Comparison of ENCODE assay signal across 15 mouse cellular contexts in genomic region chr11:74881979-74882378, GRCm38 (mm10). TPM values are rescaled to one million over a fixed set of nuclear protein-coding genes. Genes with fewer than 3 reads are reported as not detected.
A peak's percentile ranks its signal among the peaks of the same experiment; 100 is the strongest.
DNase-seq lines count a peak whose midpoint lies in the region; ATAC-seq and TF ChIP-seq lines count a peak whose summit lies in the region.
"Had no signal": no experiment of that assay in that cellular context is flagged by ENCODE, and none has a peak within 500 bp of the region (broad histone marks: within the 10 kb centered on the region; RNA-seq: fewer than 3 reads in every experiment).

No protein-coding gene starts in this region.

- peak overlapping the region; percentile 29 for H3K4me2 ChIP-seq in heart, embryonic 13.5 days
- H3K4me2 ChIP-seq in neural tube, embryonic 13.5 days, result no peak overlapping the region; the same call in 1 of the 2 replicates
- peak overlapping the region; percentile 2; the same call in 1 of the 2 replicates for H3K4me2 ChIP-seq in hindbrain, embryonic 16.5 days (ENCODE audit: low read length)
- H3K4me2 ChIP-seq: embryonic facial prominence, embryonic 12.5 days; lung, embryonic 14.5 days had no signal

- intact Hi-C loops in heart, postnatal 25 days (cut with DNase I), result no loop called here
- intact Hi-C loops in gastrocnemius, adult 2 months (cut with DNase I), result no loop called here

- 42% methylated on average over 14 of the region's 14 CpGs for WGBS in heart, embryonic 13.5 days
- 58% methylated on average over 14 of the region's 14 CpGs for WGBS in neural tube, embryonic 13.5 days
- 55% methylated on average over 14 of the region's 14 CpGs for WGBS in hindbrain, embryonic 16.5 days

- no peak overlapping the region for H3K27ac ChIP-seq in heart, embryonic 13.5 days (replicated peaks)
- peak overlapping the region; percentile 47 for H3K27ac ChIP-seq in neural tube, embryonic 13.5 days (replicated peaks)
- H3K27ac ChIP-seq in hindbrain, embryonic 16.5 days (ENCODE audit: low read depth, low read length), result peak overlapping the region; percentile 34; the same call in 1 of the 2 replicates
- no peak overlapping the region for H3K27ac ChIP-seq in gastrocnemius, adult 2 months
- H3K27ac ChIP-seq: embryonic facial prominence, embryonic 12.5 days had no signal

- peaks cover 12% of the 10 kb centered on the region for H3K36me3 ChIP-seq in heart, embryonic 13.5 days
- H3K36me3 ChIP-seq in neural tube, embryonic 13.5 days, result peaks cover 10% of the 10 kb centered on the region; the same call in 1 of the 2 replicates
- 0 out of 2 replicates have a peak, but pooled peaks cover 2% of the 10 kb centered on the region for H3K36me3 ChIP-seq in hindbrain, embryonic 16.5 days (ENCODE audit: control insufficient read depth, insufficient read depth, low read length)
- H3K36me3 ChIP-seq: embryonic facial prominence, embryonic 12.5 days had no signal

- no peaks in the 10 kb centered on the region for H3K27me3 ChIP-seq in heart, embryonic 13.5 days (replicated peaks)
- no peaks in the 10 kb centered on the region for H3K27me3 ChIP-seq in neural tube, embryonic 13.5 days
- no peaks in the 10 kb centered on the region for H3K27me3 ChIP-seq in hindbrain, embryonic 16.5 days (replicated peaks; ENCODE audit: control insufficient read depth, insufficient read depth, low read length)
- H3K27me3 ChIP-seq: CH12.LX; embryonic facial prominence, embryonic 12.5 days had no signal

- no peak overlapping the region for H3K4me3 ChIP-seq in heart, embryonic 13.5 days
- no peak overlapping the region for H3K4me3 ChIP-seq in neural tube, embryonic 13.5 days
- H3K4me3 ChIP-seq in hindbrain, embryonic 16.5 days (ENCODE audit: low read length), result no peak overlapping the region
- no peak overlapping the region for H3K4me3 ChIP-seq in gastrocnemius, adult 2 months
- H3K4me3 ChIP-seq: embryonic facial prominence, embryonic 12.5 days; myocyte had no signal

- TF ChIP-seq CTCF in gastrocnemius, adult 2 months (IDR thresholded peaks at IDR 0.05), result no peak

- H3K9me3 ChIP-seq in heart, embryonic 13.5 days, result no peaks in the 10 kb centered on the region
- H3K9me3 ChIP-seq in neural tube, embryonic 13.5 days, result no peaks in the 10 kb centered on the region
- no peaks in the 10 kb centered on the region for H3K9me3 ChIP-seq in hindbrain, embryonic 16.5 days (ENCODE audit: control insufficient read depth, low read length)
- H3K9me3 ChIP-seq: embryonic facial prominence, embryonic 12.5 days had no signal

- DNase-seq in heart, postnatal 25 days (ENCODE audit: low spot score), result no peak
- no peak for DNase-seq in neural tube, embryonic 10.5 days (ENCODE audit: extremely low spot score, low spot score)
- peak; percentile 28 for DNase-seq in right cerebral cortex, postnatal 4 days
- DNase-seq in gastrocnemius, adult 2 months, result no peak
- no peak for DNase-seq in urinary bladder, postnatal 10 days (ENCODE audit: low spot score)
- DNase-seq: cerebellum, adult 11 months; gastrocnemius, postnatal 36 days; kidney, adult 18-20 months; lung, embryonic 14.5 days had no signal

- H3K4me1 ChIP-seq in heart, embryonic 13.5 days, result peaks cover 15% of the 10 kb centered on the region
- H3K4me1 ChIP-seq in neural tube, embryonic 13.5 days (replicated peaks), result peaks cover 23% of the 10 kb centered on the region
- H3K4me1 ChIP-seq in hindbrain, embryonic 16.5 days (ENCODE audit: control insufficient read depth, insufficient read depth, low read depth, low read length), result peaks cover 6% of the 10 kb centered on the region

- peak overlapping the region; percentile 29 for H3K9ac ChIP-seq in heart, embryonic 13.5 days
- peak overlapping the region; percentile 34; the same call in 1 of the 2 replicates for H3K9ac ChIP-seq in neural tube, embryonic 13.5 days
- H3K9ac ChIP-seq in hindbrain, embryonic 16.5 days (ENCODE audit: low read depth, low read length), result no peak overlapping the region
- H3K9ac ChIP-seq: embryonic facial prominence, embryonic 12.5 days; lung, embryonic 14.5 days had no signal

- ATAC-seq in heart, embryonic 13.5 days (ENCODE audit: extremely low read depth, insufficient number of reproducible peaks, low FRiP score, low TSS enrichment), result no peak
- ATAC-seq in neural tube, embryonic 13.5 days (ENCODE audit: low read depth), result no peak
- peak; percentile 27; the same call in 1 of the 2 replicates for ATAC-seq in hindbrain, embryonic 16.5 days

RNA-seq across cellular contexts. Expression of gene Sgsm2, which starts 14.9 kb away (rescaled TPM):
- 4.2 and 4.9 TPM in 2 replicates for polyA plus RNA-seq in heart, embryonic 13.5 days (2015; fragmentation: Nextera tagmentation; extraction: Ambion mirVana)
- 1 to 10 TPM; 4.8 to 6.7 TPM for total RNA-seq in heart, postnatal 25 days (2021)
- polyA plus RNA-seq in neural tube, embryonic 13.5 days (2015; fragmentation: Nextera tagmentation; extraction: Ambion mirVana), result 17.1 and 19.7 TPM in 2 replicates
- polyA plus RNA-seq in hindbrain, embryonic 16.5 days (2015; fragmentation: Nextera tagmentation; extraction: Ambion mirVana), result 25.1 and 27.2 TPM in 2 replicates
- total RNA-seq in gastrocnemius, adult 2 months (2021), result 1 to 10 TPM; 2.1 TPM

RNA-seq across cellular contexts. Expression of gene Tsr1, which starts 15.9 kb away (rescaled TPM):
- 26.5 and 27.4 TPM in 2 replicates for polyA plus RNA-seq in heart, embryonic 13.5 days (2015; fragmentation: Nextera tagmentation; extraction: Ambion mirVana)
- 10 to 100 TPM; 15.6 to 17.0 TPM for total RNA-seq in heart, postnatal 25 days (2021)
- 30.2 and 31.9 TPM in 2 replicates for polyA plus RNA-seq in neural tube, embryonic 13.5 days (2015; fragmentation: Nextera tagmentation; extraction: Ambion mirVana)
- polyA plus RNA-seq in hindbrain, embryonic 16.5 days (2015; fragmentation: Nextera tagmentation; extraction: Ambion mirVana), result 26.1 and 29.6 TPM in 2 replicates
- total RNA-seq in gastrocnemius, adult 2 months (2021), result 10 to 100 TPM; 24.7 to 28.9 TPM

RNA-seq across cellular contexts. Expression of gene Smg6, which starts 43.6 kb away (rescaled TPM):
- 11.0 and 11.3 TPM in 2 replicates for polyA plus RNA-seq in heart, embryonic 13.5 days (2015; fragmentation: Nextera tagmentation; extraction: Ambion mirVana)
- 10 to 100 TPM; 16.0 to 17.5 TPM for total RNA-seq in heart, postnatal 25 days (2021)
- polyA plus RNA-seq in neural tube, embryonic 13.5 days (2015; fragmentation: Nextera tagmentation; extraction: Ambion mirVana), result 17.4 and 19.1 TPM in 2 replicates
- 11.6 and 14.0 TPM in 2 replicates for polyA plus RNA-seq in hindbrain, embryonic 16.5 days (2015; fragmentation: Nextera tagmentation; extraction: Ambion mirVana)
- total RNA-seq in gastrocnemius, adult 2 months (2021), result 10 to 100 TPM; 11.9 to 12.4 TPM

RNA-seq across cellular contexts. Expression of gene Srr, which starts 43.8 kb away (rescaled TPM):
- polyA plus RNA-seq in heart, embryonic 13.5 days (2015; fragmentation: Nextera tagmentation; extraction: Ambion mirVana), result 16.6 and 17.4 TPM in 2 replicates
- total RNA-seq in heart, postnatal 25 days (2021), result 10 to 100 TPM; 28.9 to 31.3 TPM
- 34.9 and 36.5 TPM in 2 replicates for polyA plus RNA-seq in neural tube, embryonic 13.5 days (2015; fragmentation: Nextera tagmentation; extraction: Ambion mirVana)
- polyA plus RNA-seq in hindbrain, embryonic 16.5 days (2015; fragmentation: Nextera tagmentation; extraction: Ambion mirVana), result 39.5 and 42.9 TPM in 2 replicates
- 10 to 100 TPM; 18.9 to 26.7 TPM for total RNA-seq in gastrocnemius, adult 2 months (2021)

RNA-seq across cellular contexts. Expression of gene Mnt, which starts 51.3 kb away (rescaled TPM):
- 3.3 and 3.5 TPM in 2 replicates for polyA plus RNA-seq in heart, embryonic 13.5 days (2015; fragmentation: Nextera tagmentation; extraction: Ambion mirVana)
- 10 to 100 TPM in 1 of 2 experiments, 1 to 10 TPM in 1; 9.8 to 10.6 TPM for total RNA-seq in heart, postnatal 25 days (2021)
- 8.4 and 8.9 TPM in 2 replicates for polyA plus RNA-seq in neural tube, embryonic 13.5 days (2015; fragmentation: Nextera tagmentation; extraction: Ambion mirVana)
- polyA plus RNA-seq in hindbrain, embryonic 16.5 days (2015; fragmentation: Nextera tagmentation; extraction: Ambion mirVana), result 7.3 and 8.4 TPM in 2 replicates
- 10 to 100 TPM in 1 of 2 experiments, 1 to 10 TPM in 1; 6.1 to 11.6 TPM for total RNA-seq in gastrocnemius, adult 2 months (2021)

Comparison
In these comparisons a context has a peak if more than half of its experiments do, and no peak if none do; other contexts are left out.
1. H3K27ac ChIP-seq: peak in neural tube, embryonic 13.5 days (single experiment) and hindbrain, embryonic 16.5 days (single experiment); none in heart, embryonic 13.5 days (single experiment) and gastrocnemius, adult 2 months (single experiment).